Mouse (Mus musculus) gastrocnemius, adult 2 months (tissue): ENCODE results near the gene Wars. TPM values are rescaled to one million over a fixed set of nuclear protein-coding genes. Genes with fewer than 3 reads are reported as not detected.
A peak's percentile ranks its signal among the peaks of the same experiment; 100 is the strongest.
"Not testable (repeated sequence)": the region's sequence is repeated elsewhere in the genome, so short reads cannot be mapped to it uniquely, and the experiment has no call there.

Experiments used
- DNase-seq: peaks from one replicate; pipeline ENCODE4 v3.0.0; 2022
- H3K27ac ChIP-seq: fragments of 200-600 bp; 2 replicates; pipeline ENCODE4 v1.8.1; 2022; ENCODE audit warnings: mild to moderate bottlenecking
- H3K4me3 ChIP-seq: fragments of 200-600 bp; 2 replicates; pipeline ENCODE4 v1.8.1; 2022; ENCODE audit warnings: mild to moderate bottlenecking, moderate library complexity
- CTCF ChIP-seq: fragments of 200-600 bp; IDR thresholded peaks from 2 replicates; pipeline ENCODE4 v1.8.1; 2022; ENCODE audit warnings: antibody characterized with exemption, mild to moderate bottlenecking, moderate library complexity
- intact Hi-C: fragments of 180-260 bp; cut with DNase I; formaldehyde crosslinking; loops from one replicate; pipeline ENCODE4 v1.15.1; 2025
- total RNA-seq, 2 experiments: library from RNA; stranded (reverse); gene quantifications; 2 replicates each; pipeline ENCODE4 v1.2.3; 2021

The Wars gene
- total RNA-seq, 2 experiments from 2014 or later, result 28.4 to 29.1 TPM

- no peak for TF ChIP-seq CTCF
- intact Hi-C loops, result no loop called here
- Histone ChIP-seq H3K27ac (no peak overlapping the region), H3K4me3 (no peak overlapping the region)
- no peak for DNase-seq
Observed at GRCm38 (mm10) chr12:108873122-108873521, 20.9 kb downstream of the Wars start.

GRCm38 (mm10) chr12:108869575-108869974 is 24.4 kb downstream of the Wars start:
- Histone ChIP-seq H3K4me3 (no peak overlapping the region), H3K27ac (no peak overlapping the region)
- DNase-seq, result no peak
- peak; percentile 49 for TF ChIP-seq CTCF
- intact Hi-C loops, result no loop called here

GRCm38 (mm10) chr12:108865007-108865494 is 28.9 kb downstream of the Wars start:
- DNase-seq, result no peak
- intact Hi-C loops, result no loop called here
- no peak for TF ChIP-seq CTCF
- H3K27ac ChIP-seq, result peak overlapping the region; percentile 73
- peak overlapping the region; percentile 15; the same call in 1 of the 2 replicates for H3K4me3 ChIP-seq

GRCm38 (mm10) chr12:108858486-108858885 is 35.5 kb downstream of the Wars start:
- DNase-seq, result no peak
- H3K27ac ChIP-seq, result 0 out of 2 replicates have a peak overlapping the region, but pooled peaks have one; percentile 20
- TF ChIP-seq CTCF, result no peak
- H3K4me3 ChIP-seq, result no peak overlapping the region
- intact Hi-C loops, result no loop called here

- peak; percentile 57 for DNase-seq
- Histone ChIP-seq H3K4me3 (no peak overlapping the region), H3K27ac (0 out of 2 replicates have a peak overlapping the region, but pooled peaks have one; percentile 20)
- no peak for TF ChIP-seq CTCF
- intact Hi-C loops, result no loop called here
Observed at GRCm38 (mm10) chr12:108857589-108858184, 36.3 kb downstream of the Wars start.

GRCm38 (mm10) chr12:108857109-108857508 is 36.9 kb downstream of the Wars start:
- DNase-seq, result no peak
- Histone ChIP-seq H3K27ac (no peak overlapping the region), H3K4me3 (no peak overlapping the region)
- no peak for TF ChIP-seq CTCF
- intact Hi-C loops, result no loop called here

GRCm38 (mm10) chr12:108856186-108856585 is 37.8 kb downstream of the Wars start:
- DNase-seq, result no peak
- intact Hi-C loops, result no loop called here
- TF ChIP-seq CTCF, result no peak
- Histone ChIP-seq H3K4me3 (no peak overlapping the region), H3K27ac (no peak overlapping the region)

GRCm38 (mm10) chr12:108855081-108855480 is 38.9 kb downstream of the Wars start:
- Histone ChIP-seq H3K4me3 (no peak overlapping the region), H3K27ac (no peak overlapping the region)
- no peak for TF ChIP-seq CTCF
- intact Hi-C loops, result no loop called here
- DNase-seq, result no peak

GRCm38 (mm10) chr12:108852822-108853221 is 41.2 kb downstream of the Wars start:
- DNase-seq, result no peak
- H3K4me3 ChIP-seq, result no peak overlapping the region
- no peak overlapping the region for H3K27ac ChIP-seq
- intact Hi-C loops, result no loop called here
- TF ChIP-seq CTCF, result no peak

- no peak for TF ChIP-seq CTCF
- intact Hi-C loops, result no loop called here
- Histone ChIP-seq H3K4me3 (no peak overlapping the region), H3K27ac (no peak overlapping the region)
- DNase-seq, result no peak
Observed at GRCm38 (mm10) chr12:108850886-108851285, 43.1 kb downstream of the Wars start.

GRCm38 (mm10) chr12:108850129-108850528 is 43.8 kb downstream of the Wars start:
- no peak for TF ChIP-seq CTCF
- DNase-seq, result no peak
- Histone ChIP-seq H3K27ac (no peak overlapping the region), H3K4me3 (no peak overlapping the region)
- intact Hi-C loops, result no loop called here

- intact Hi-C loops, result loop anchor here (10.0 kb wide), 1 partner anchor 1995 kb away; the partner anchor contains the start of gene Mok
- no peak overlapping the region for H3K4me3 ChIP-seq
- no peak overlapping the region for H3K27ac ChIP-seq
- no peak for TF ChIP-seq CTCF
- peak; percentile 25 for DNase-seq
Observed at GRCm38 (mm10) chr12:108849488-108850022, 44.4 kb downstream of the Wars start.

GRCm38 (mm10) chr12:108848033-108848432 is 45.9 kb downstream of the Wars start:
- TF ChIP-seq CTCF, result peak; percentile 9; the same call in 1 of the 2 replicates
- intact Hi-C loops, result loop anchor here (10.0 kb wide), 1 partner anchor 1997 kb away; the partner anchor contains the start of gene Mok
- DNase-seq, H3K4me3 ChIP-seq, H3K27ac ChIP-seq: not testable (repeated sequence)

- Histone ChIP-seq H3K27ac (peak overlapping the region; percentile 71), H3K4me3 (peak overlapping the region; percentile 17)
- TF ChIP-seq CTCF, result no peak
- intact Hi-C loops, result loop anchor here (10.0 kb wide), 1 partner anchor 2002 kb away; the partner anchor contains the start of gene Mok
- peak; percentile 60 for DNase-seq
Observed at GRCm38 (mm10) chr12:108842663-108843062, 51.3 kb downstream of the Wars start.
